ENCODE assay signal across 8 mouse cellular contexts in genomic region chr14:77156222-77156910, GRCm38 (mm10). TPM values are rescaled to one million over a fixed set of nuclear protein-coding genes. Genes with fewer than 3 reads are reported as not detected.
DNase-seq lines count a peak whose midpoint lies in the region; TF ChIP-seq lines count a peak whose summit lies in the region.

Gene Enox1, plus strand, starts transcription at chr14:77156763.

- H3K27ac ChIP-seq in cerebellum, adult 2 months (ENCODE audit: insufficient read depth, low read length): peak within 1 kb of the TSS; percentile 68

- H3K4me3 ChIP-seq in cerebellum, adult 2 months (replicated peaks; ENCODE audit: insufficient read depth, low read depth, low read length): peak within 1 kb of the TSS; percentile 90

- DNase-seq in WW6 (ENCODE audit: low read depth, low spot score): peak; percentile 56
- peak; percentile 86 to 87 for DNase-seq in cerebellum, adult 2 months
- DNase-seq in forelimb bud, embryonic 11.5 days (ENCODE audit: low read depth, low spot score): peak; percentile 82
- peak; percentile 68 for DNase-seq in heart, postnatal 4 days
- DNase-seq in left cerebral cortex, adult 11 months (ENCODE audit: low spot score): peak; percentile 73
- peak; percentile 51 to 67 for DNase-seq in lung, postnatal 4 days
- peak; percentile 86 for DNase-seq in right cerebral cortex, postnatal 25 days
- DNase-seq in spleen, postnatal 4 days (ENCODE audit: low spot score in 2 of 2): no peak

- no peak for TF ChIP-seq CTCF in cerebellum, adult 2 months (IDR thresholded peaks at IDR 0.05; ENCODE audit: borderline replicate concordance, insufficient read depth, low read depth, low read length)

- H3K4me1 ChIP-seq in cerebellum, adult 2 months (ENCODE audit: control insufficient read depth, insufficient read depth, low read length): no peaks in the 10 kb centered on the region; the same call in 1 of the 2 replicates

- peak; percentile 38; the same call in 1 of the 2 replicates for TF ChIP-seq POLR2A in cerebellum, adult 2 months (IDR thresholded peaks at IDR 0.05; ENCODE audit: borderline replicate concordance, insufficient read depth, low read length)

- WGBS in cerebellum, adult 2 months: 1% methylated on average over 72 of the region's 73 CpGs

- H3K27me3 ChIP-seq in cerebellum, adult 2 months (ENCODE audit: control insufficient read depth, insufficient read depth, low read length): no peaks in the 10 kb centered on the region

RNA-seq across cellular contexts. Expression of gene Enox1, which starts in this region (rescaled TPM):
- polyA plus RNA-seq in cerebellum, adult 2 months (2012; rRNA removed): 14.4 and 15.2 TPM in 2 replicates
- total RNA-seq in heart, postnatal 4 days (2021): 1 to 10 TPM; 3.3 to 4.0 TPM

Comparison
In these comparisons a context has a peak if more than half of its experiments do, and no peak if none do; other contexts are left out.
1. DNase-seq: peak in WW6 (single experiment), cerebellum, adult 2 months (2 of 2), forelimb bud, embryonic 11.5 days (single experiment), heart, postnatal 4 days (single experiment), left cerebral cortex, adult 11 months (single experiment), lung, postnatal 4 days (2 of 2) and right cerebral cortex, postnatal 25 days (single experiment); none in spleen, postnatal 4 days (0 of 2).